20 mouse cellular contexts compared by ENCODE assay signal in the genomic region with DNA sequence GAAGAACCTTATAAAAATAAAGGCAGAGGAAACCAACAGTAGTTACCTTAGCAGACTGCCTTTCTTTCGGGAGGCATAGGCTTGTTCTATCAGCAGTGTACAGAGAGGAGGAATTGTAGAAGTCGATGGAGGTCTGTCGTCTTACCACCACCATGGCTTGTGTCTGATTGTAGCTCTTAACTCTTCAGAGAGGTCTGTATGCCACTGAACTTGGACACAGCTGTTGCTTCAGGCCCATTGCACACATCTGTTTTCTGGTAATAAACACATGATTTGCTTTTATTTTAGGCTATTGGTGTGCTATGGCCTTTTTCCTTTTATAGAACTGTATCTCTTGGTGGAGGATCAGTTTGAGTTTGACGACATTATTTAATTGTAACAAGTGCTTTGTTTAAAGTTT.
"Had no signal": no experiment of that assay in that cellular context is flagged by ENCODE, and none has a peak within 500 bp of the region (broad histone marks: within the 10 kb centered on the region; RNA-seq: fewer than 3 reads in every experiment).

No protein-coding gene starts in this region.

- H3K36me3 ChIP-seq: limb, embryonic 12.5 days; limb, embryonic 15.5 days; neural tube, embryonic 12.5 days; neural tube, embryonic 15.5 days; stomach, embryonic 15.5 days had no signal

- H3K27me3 ChIP-seq: limb, embryonic 12.5 days; limb, embryonic 15.5 days; neural tube, embryonic 12.5 days; neural tube, embryonic 15.5 days; stomach, embryonic 15.5 days had no signal

- ATAC-seq: liver, postnatal 0 days had no signal

- H3K4me2 ChIP-seq: limb, embryonic 12.5 days; limb, embryonic 15.5 days; liver, embryonic 11.5 days; midbrain, embryonic 11.5 days; neural tube, embryonic 12.5 days; neural tube, embryonic 15.5 days; stomach, embryonic 15.5 days had no signal

- H3K4me3 ChIP-seq: limb, embryonic 12.5 days; limb, embryonic 15.5 days; neural tube, embryonic 12.5 days; neural tube, embryonic 15.5 days; stomach, embryonic 15.5 days had no signal

- DNase-seq: kidney, postnatal 14 days; kidney, postnatal 4 days; left cerebral cortex, postnatal 4 days; liver, postnatal 0 days; lung, postnatal 14 days; lung, postnatal 4 days; midbrain, embryonic 14.5 days; right cerebral cortex, adult 18-20 months; right cerebral cortex, postnatal 14 days; right cerebral cortex, postnatal 4 days; thymus, adult 18-20 months; thymus, postnatal 36 days had no signal

- H3K27ac ChIP-seq: limb, embryonic 12.5 days; limb, embryonic 15.5 days; liver, embryonic 14.5 days; neural tube, embryonic 12.5 days; neural tube, embryonic 15.5 days; stomach, embryonic 15.5 days had no signal

- H3K9ac ChIP-seq: limb, embryonic 12.5 days; limb, embryonic 15.5 days; liver, embryonic 14.5 days; liver, postnatal 0 days; neural tube, embryonic 12.5 days; neural tube, embryonic 15.5 days; stomach, embryonic 15.5 days had no signal

- H3K9me3 ChIP-seq: limb, embryonic 12.5 days; limb, embryonic 15.5 days; neural tube, embryonic 12.5 days; neural tube, embryonic 15.5 days; stomach, embryonic 15.5 days had no signal

- H3K4me1 ChIP-seq: limb, embryonic 15.5 days; neural tube, embryonic 12.5 days; neural tube, embryonic 15.5 days had no signal
